Mouse (Mus musculus): ENCODE data around the gene Ube2ql1.

- no peak for TF ChIP-seq CTCF (IDR thresholded peaks at IDR 0.05; ENCODE audit: low read depth, low read length)
- no peak for TF ChIP-seq POLR2AphosphoS5 (IDR thresholded peaks at IDR 0.05; ENCODE audit: insufficient replicate concordance, low read depth, low read length)
These were observed 7.1 kb downstream of the Ube2ql1 start for GRCm38 (mm10) chr13:69732636-69733035.

Data from G1E (cell line).